Mouse (Mus musculus) spleen, adult 12 weeks (tissue): Measurements from ENCODE around the gene Kcna2.

ENCODE experiments used
- DNase-seq: peaks from one replicate; pipeline ENCODE4 v3.0.0; 2022; ENCODE audit warnings: low spot score

Kcna2 gene

GRCm38 (mm10) chr3:107100811-107101455 lies at the start of gene Kcna2:
Kcna2 (plus strand) TSS chr3:107101146.
- DNase-seq = no peak

DNA sequence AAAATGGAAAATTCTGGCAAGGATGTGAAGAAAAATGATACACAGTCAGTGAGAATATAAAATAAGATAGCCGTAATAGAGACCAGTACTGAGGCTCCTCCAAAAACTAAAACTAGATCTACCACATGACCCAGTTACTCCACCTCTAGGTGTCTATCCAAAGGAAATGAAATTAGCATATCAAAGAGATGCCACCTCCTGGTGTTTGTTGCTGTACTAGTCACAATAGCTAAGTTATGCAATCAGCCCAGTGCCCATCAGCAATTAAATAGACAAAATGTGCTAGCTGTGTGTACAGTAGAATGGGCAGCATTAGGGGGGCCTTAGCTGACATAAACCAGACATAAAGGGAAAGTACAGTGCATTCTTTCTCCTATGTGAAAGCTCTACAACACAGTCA lies 39.5 kb upstream of the Kcna2 start:
- DNase-seq = no peak

- DNase-seq = no peak
Measured at GRCm38 (mm10) chr3:107062771-107063170, 38.2 kb upstream of the Kcna2 start.

DNA sequence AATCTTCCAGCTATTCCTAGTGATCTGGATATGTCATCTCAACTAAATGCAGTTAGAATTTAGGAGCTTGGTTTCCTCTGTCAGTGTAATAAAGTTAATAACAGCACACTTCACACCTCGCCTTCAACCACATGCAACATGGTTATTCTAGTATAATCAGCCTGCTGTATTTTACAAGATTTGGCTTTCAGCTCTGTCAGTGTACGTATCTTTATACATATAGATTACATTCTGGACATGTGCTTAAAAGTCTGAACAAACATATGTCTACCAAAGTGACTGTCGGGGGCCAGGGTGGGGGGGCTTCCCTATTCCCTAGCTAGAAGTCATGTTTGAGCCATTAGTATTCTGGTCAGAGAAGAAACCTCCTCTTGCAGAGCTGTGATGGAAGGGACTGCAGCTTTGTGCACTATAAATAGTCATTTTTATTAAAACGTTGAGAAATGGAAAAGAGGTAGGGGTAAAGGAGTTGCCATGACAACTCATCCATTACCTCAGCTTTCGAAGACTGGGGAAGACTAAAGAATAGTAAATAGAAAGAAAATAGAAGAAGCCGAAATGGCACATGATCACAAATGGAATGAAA lies 35.3 kb upstream of the Kcna2 start:
- no peak for DNase-seq

DNA sequence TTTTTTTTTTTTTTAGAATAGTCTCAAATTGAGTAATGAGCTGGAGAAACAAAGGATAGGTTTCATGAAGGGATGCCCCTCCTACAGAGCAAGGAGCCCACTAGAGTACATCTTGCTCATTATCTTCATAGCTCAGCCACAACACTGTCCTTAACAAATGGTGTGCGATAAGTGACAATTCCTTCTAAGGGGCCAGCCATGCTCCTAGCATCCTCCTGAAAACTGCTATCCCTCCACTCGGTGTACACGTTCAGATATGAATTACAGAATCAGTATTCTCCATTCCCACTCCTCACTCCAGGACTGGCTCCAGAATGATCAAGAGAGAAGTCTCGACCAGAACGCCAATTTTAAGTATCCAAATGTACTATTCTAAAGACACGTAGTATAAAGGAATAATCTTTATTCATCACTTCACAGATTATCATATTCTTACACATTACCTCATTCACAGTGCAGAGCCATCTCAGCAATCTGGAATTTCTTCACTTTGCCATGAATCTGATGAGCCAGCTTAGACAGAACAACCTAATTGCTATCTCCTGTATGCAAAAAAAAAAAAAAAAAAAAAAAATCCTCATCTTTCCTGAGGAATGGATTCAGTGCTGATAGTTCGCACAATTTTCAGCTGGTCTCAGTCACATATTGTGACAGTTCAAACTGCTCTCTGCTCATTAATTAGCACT lies 34.6 kb upstream of the Kcna2 start:
- DNase-seq = no peak

DNA sequence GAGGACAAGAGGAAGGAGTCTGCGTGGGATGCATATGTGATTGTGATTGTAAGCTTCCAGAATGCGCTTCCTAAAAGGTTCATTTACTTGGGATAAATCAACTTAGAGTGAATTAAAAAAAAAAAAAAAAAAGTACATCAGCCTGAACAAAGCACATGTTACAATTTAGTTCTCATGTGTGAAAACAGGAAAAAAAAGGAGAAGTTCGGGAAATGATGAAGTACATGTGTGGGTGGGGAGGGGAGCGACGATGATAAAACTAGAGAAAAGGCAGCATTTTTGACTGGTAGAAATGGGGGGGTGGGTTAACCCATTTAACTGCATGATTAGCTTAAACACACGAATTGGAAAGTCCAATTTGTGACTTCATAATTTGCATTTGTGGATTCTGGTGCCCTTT lies 33.7 kb upstream of the Kcna2 start:
- DNase-seq = no peak

DNA sequence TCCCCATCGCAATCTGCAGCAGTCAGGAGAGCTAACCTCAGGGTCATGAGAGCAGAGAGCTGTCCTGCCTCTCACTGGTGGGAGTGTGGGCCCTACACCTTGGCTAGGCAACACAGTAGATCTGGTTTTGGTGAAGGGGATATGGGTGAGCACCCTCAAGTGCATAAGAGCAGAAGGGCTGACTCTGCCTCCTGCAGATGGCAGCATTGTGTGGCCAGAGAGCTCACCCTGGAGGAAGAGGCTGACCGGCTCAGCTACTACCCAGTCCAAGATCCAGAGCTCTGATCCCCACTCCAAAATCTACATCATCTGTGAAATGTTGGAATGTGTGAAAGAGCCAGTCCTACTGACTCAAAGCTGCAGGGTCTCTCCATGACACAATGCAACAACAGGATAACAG lies 27.1 kb upstream of the Kcna2 start:
- DNase-seq = no peak

DNA sequence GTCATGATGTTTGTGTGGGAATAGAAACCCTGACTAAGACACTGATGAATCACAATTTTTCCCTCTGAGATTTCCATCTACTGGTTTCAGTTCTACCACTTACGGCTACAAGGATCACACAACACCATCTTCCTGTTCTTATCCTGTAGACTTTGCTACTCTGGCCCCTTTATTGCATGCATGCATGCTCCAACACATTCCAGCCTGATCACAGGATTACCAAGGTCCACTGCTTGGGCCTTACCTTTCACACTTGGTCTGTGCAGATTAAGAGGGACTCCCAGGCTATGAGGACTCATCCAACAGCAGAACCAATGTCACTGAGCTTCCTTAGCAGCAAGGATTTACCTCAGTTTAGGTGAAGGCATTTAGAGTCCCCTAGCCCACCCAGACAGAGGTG lies 25.2 kb upstream of the Kcna2 start:
- DNase-seq = no peak

DNA sequence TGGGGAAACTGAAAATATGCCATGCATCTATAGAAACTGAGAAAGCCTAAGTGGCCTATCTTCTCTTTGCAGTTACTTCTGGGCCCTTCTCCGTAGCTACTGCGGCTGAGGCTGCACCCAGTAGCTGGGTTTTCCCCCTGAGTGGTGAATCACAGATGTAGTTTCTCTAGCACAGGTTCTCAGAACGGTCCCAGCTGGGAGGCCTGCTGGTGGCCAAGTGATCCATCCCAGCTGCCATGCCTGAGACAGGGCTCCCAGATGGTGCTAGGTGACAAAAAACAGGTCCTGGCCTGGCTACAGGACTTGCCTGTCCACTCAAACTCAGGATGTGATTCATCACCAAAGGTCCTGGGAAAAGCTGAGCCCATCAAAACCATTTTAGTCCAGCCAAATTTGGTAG lies 24.3 kb upstream of the Kcna2 start:
- no peak for DNase-seq

DNA sequence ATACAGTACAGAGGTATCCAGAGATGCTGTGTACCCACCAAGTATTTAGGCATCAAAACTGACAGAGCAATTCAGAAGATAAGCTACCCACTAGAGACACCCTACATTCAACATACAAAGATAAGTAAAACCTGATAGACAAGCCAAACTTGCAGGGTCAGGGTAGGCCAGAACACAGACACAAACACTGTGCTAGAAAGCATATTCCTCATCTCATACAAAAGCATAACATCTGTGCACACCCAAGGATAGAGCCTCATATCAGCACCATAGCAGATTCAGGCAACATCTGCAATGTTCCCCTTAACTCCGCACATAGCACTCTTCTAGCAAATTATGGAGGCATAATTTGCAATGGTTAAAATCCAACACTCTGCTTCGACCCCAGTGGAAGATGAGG lies 23.8 kb upstream of the Kcna2 start:
- DNase-seq = no peak

DNA sequence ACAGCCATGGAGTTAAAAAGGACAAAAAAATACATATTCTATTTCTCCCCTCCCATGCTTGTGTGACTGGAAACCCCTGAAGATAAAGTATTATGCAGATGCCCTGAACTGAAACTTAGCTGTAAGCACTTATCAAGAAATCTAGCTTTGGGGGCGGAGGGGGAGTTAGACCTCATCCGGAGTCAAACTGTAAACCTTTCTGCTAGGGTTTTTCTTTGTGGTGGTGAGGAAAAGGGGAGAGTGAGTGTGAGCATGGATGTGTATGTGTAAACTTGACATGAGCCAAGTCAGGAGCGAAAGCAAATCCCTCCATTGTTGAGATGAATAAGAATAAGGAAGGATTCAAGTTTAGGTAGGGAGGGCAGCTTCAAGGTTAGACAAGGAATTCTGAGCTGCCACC lies 20.1 kb upstream of the Kcna2 start:
- DNase-seq = no peak

- DNase-seq = no peak
Measured at GRCm38 (mm10) chr3:107081227-107081626, 19.7 kb upstream of the Kcna2 start.

DNA sequence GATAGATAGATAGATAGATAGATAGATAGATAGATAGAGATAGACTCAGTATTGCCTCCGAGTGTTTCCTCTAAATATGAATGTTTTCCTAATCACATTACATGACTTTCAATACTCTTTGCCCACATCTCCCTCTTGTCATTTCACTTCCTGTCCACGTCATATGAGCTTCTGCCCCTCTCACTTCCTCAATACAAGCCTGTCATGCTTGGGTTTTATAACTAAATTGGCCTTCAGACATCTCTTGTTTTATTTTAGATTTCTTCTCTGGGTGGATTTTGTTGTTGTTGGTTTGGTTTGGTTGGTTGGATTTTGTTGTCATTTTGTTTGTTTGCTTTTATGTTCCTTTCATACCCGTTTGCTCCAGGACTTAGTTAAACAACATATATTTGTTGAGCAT lies 16.4 kb upstream of the Kcna2 start:
- no peak for DNase-seq

DNA sequence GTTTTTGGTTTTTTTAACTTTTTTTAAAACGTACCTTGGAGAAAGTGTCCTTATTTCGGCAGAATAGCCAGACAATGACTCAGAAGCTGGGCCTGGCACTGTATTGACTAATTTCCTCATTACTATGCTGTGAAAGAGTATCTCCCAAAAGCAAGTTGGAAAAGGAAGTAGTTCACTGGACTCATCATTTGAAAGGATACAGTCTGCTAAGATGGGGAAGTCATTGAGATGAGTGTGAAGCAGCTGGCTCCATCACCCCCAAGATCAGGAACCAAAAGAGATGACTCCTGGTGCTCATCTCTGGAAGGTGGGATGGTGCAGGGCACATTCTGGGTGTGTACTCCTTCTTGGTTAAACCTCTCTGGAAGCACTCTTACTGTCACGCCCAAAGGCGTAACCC lies 13.5 kb upstream of the Kcna2 start:
- no peak for DNase-seq

DNA sequence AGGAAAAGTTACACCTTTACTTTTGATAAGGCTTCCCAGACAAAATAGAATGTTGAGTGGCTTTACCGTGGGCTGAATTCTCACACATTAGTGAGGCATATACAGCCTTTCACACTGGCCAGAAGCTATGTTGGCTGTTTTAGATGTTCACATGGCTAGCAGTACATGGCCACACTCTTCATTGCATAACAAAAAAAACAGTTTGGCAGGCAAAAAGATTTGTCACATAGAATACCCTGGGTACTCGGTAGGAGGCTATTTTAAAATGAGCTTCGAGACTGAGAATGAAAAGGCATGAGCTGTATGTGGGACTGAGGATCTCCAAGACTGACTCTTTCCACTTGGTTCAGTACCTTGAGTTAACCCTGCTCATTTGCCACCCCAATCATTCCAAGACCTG lies 12.1 kb upstream of the Kcna2 start:
- DNase-seq = no peak

DNA sequence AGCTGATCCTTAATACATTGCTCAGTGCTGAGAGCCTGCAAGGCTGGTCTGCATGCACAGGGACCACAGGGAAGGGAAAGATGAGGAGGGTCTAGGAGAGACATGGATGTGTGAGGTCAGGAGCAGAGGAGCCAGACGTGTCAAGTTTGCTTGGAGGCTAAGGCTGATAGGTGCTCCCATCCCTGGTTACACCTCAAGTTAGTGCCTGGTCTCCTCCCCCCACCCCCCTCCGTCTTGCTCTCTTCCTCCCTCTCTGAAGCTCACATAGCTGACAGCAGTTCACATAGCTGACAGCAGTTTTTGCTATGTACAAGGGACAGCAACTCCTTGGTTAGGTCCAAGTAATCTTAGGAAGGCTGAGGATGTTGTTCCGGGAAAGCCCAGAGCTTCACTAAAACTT lies 11.5 kb upstream of the Kcna2 start:
- no peak for DNase-seq

DNA sequence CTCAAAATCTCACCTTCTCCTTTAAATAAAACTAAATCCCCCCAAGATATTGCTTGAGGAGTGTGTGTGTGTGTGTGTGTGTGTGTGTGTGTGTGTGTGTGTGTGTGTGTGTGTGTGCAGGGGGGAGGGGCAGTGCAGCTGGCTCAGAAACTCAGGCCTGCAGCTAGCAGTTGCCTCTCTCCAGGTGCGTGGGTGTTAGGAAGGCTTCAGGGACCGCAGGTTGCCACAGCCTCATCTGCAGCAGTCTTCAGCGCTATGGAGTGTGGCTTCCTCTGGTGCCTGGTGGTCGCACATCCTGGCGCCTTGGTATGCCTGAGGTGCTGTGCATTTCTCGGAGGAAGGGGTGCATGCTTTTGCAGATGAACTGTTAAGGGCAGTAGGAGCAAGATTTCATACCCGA lies 10.9 kb upstream of the Kcna2 start:
- no peak for DNase-seq

DNA sequence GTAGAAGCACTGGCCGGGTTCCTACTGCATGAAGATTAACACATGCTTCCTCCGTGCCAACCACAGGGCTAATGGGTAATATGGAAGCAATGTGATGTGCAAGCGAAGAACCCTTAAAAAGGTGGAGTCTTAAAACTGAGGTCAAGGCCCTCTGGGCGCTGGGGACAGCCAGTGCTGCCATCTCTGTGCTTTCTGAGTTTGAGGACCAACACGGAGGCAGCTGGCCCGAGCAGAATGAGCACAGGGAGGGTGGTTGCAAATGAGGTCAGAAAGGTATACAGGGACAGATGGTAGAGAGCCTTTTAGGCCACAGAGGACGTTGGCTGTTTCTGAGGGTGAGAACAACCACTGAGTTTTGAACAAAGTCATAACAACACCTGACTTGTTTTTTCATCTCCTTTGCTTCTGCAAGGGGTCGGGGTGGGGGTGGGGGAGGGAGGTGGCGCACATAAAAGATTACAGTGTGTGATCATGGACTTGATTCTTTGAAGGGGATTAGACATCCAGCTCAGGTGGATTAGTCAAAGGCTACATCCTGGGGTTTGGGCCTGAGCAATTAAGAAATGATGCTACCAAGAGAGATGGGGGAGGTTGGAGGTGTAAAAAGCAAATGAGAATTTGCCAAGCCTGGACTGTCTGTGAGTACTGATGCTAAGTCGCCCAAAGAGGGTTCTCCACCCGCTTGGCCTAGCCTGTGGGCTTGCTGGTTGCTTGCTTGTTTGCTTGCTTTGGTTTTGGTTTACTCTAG lies 10.4 kb upstream of the Kcna2 start:
- no peak for DNase-seq

- peak; percentile 12 for DNase-seq
Measured at GRCm38 (mm10) chr3:107094028-107094427, 6.9 kb upstream of the Kcna2 start.

DNA sequence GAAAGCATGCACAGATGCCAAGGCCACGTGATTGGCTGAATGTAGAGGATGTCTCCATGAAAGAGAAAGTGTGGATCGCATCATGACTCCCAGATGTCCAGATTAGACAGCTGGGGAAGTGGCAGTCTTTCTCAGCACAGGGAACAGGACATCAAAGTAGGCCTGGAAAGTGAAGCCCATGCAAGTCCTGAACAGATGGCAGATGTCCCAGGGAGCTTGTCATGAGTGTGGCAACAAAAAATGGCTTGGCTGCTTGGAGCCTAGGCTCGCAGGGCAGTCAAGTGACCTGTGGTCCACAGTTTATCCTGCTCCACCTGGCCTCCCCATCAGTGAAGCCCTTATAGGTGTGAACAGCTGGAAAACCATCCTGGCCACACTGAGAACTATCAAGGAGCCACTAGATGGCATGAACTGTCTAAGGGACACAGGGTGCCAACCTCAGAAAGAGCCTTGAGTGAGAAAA lies 4.6 kb upstream of the Kcna2 start:
- no peak for DNase-seq

- no peak for DNase-seq
Measured at GRCm38 (mm10) chr3:107099866-107100265, 1.1 kb upstream of the Kcna2 start.

DNA sequence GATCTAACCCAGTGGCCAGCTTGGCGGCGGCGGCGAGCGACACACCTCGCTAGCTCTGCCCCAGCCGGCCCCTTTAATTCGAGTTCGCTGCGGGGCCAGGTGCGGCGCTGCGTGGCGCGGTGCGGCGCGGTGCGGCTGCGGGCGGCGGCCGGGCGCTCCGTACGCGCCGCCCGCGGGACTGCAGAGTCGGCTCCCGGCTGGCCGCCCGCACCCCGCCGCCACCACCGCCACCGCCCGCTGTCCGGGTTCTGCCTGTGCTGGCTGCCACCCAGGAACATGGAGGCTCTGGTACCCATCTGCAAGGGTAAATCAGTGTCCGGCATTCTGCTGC lies 475 bp downstream of the Kcna2 start:
- DNase-seq = no peak
